Mouse (Mus musculus): ENCODE results near the gene Syne1. TPM values are rescaled to one million over a fixed set of nuclear protein-coding genes. Genes with fewer than 3 reads are reported as not detected.
A peak's percentile ranks its signal among the peaks of the same experiment; 100 is the strongest.

Gene Syne1
- polyA plus RNA-seq, 1 experiment from 2014 or later, result 21.7 TPM

DNA sequence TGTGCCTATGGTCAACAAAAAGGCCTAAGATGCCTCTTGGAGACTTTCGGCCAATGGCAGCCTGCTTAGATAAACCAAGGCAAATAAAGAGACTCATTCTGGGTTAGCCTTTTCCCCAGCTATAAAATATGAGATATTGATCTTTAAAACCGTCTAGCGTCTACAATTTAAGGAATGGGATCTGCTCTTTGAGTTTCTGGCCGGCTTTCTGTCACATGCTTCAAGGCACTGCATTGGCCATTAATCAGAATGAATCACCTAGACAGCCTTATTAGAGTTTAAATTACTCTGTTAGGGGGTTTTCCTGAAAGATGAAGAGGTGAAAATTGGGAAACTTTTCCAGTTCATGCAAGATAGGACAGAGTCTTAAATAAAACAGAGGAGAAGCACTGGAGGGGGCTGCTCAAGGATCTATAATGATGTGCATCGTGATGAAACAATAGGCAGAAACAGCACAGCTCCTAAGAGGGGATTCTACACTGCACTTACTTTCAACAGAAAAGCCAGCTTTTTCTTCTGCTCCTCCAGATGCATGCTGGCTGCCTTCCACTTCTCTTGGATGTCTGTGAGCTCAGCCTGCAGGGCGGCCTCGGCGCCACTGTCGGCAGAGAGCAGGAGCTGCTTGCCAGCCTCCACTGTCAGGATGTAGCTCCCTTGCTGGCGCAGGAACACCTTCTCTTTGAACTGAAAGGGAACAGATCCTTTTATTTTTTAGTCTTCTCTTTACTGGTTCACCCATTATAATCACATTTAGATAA is 454.1 kb downstream of the Syne1 start:
- H3K36me3 ChIP-seq (replicated peaks; ENCODE audit: control insufficient read depth, insufficient read depth), result peaks cover 27% of the 10 kb centered on the region; the same call in 1 of the 2 replicates
- H3K9ac ChIP-seq, result no peak overlapping the region
- H3K4me2 ChIP-seq (replicated peaks), result no peak overlapping the region
- no peak overlapping the region for H3K27ac ChIP-seq
- no peaks in the 10 kb centered on the region for H3K9me3 ChIP-seq (ENCODE audit: control insufficient read depth, low read length)
- no peak for DNase-seq (ENCODE audit: low spot score)
- H3K4me3 ChIP-seq (replicated peaks; ENCODE audit: low read length), result no peak overlapping the region
- ATAC-seq (ENCODE audit: low FRiP score), result no peak
- H3K27me3 ChIP-seq (ENCODE audit: control insufficient read depth, insufficient read depth, low read length), result no peaks in the 10 kb centered on the region
- 80% methylated on average over 10 of the region's 10 CpGs for WGBS
- no peaks in the 10 kb centered on the region for H3K4me1 ChIP-seq (replicated peaks; ENCODE audit: control insufficient read depth, insufficient read depth, low read length)

DNA sequence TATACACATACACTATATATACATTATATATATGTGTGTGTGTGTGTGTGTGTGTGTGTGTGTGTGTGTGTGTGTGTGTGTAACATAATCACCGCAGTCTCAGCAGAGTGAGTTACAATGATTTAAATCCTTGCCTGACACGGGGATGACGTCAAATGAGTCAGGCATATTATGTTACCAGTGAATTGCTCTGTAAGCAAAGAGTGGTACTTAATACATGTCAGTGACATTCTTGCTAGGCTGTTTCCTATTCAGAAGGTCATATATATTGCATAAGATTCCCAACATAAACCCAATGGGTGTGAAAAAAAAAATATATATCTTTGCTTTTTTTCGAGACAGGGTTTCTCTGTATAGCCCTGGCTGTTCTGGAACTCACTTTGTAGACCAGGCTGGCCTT is 462.1 kb downstream of the Syne1 start:
- Histone ChIP-seq H3K27me3 (ENCODE audit: control insufficient read depth, insufficient read depth, low read length) (no peaks in the 10 kb centered on the region), H3K9me3 (ENCODE audit: control insufficient read depth, low read length) (no peaks in the 10 kb centered on the region), H3K4me3 (replicated peaks; ENCODE audit: low read length) (no peak overlapping the region), H3K36me3 (replicated peaks; ENCODE audit: control insufficient read depth, insufficient read depth) (peaks cover 4% of the 10 kb centered on the region; the same call in 1 of the 2 replicates), H3K4me1 (replicated peaks; ENCODE audit: control insufficient read depth, insufficient read depth, low read length) (no peaks in the 10 kb centered on the region), H3K27ac (no peak overlapping the region), H3K4me2 (replicated peaks) (no peak overlapping the region), H3K9ac (no peak overlapping the region)
- WGBS, result 88% methylated on average over 4 of the region's 4 CpGs
- DNase-seq (ENCODE audit: low spot score), result no peak
- no peak for ATAC-seq (ENCODE audit: low FRiP score)

DNA sequence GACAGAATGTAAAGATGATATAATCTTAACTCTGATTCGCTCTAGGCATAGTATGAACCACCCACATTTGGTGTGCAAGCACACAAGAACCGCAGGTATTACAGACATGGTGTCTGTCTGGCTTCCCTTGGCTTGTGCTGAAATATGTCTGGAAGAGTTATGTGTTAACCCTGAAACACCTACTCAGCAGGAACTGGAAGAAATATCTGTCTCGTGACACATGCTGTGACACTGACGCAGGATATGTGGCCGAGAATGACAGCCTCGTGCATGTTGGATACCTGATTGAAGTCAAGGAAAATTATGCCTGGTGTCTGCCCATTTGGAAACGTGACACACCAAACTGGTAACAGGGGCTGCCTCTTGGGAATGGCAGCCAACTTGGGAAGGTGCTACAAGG is 463.9 kb downstream of the Syne1 start:
- H3K27ac ChIP-seq, result no peak overlapping the region
- 87% methylated on average over 7 of the region's 7 CpGs for WGBS
- H3K4me2 ChIP-seq (replicated peaks), result no peak overlapping the region
- H3K4me1 ChIP-seq (replicated peaks; ENCODE audit: control insufficient read depth, insufficient read depth, low read length), result no peaks in the 10 kb centered on the region
- no peaks in the 10 kb centered on the region for H3K27me3 ChIP-seq (ENCODE audit: control insufficient read depth, insufficient read depth, low read length)
- ATAC-seq (ENCODE audit: low FRiP score), result no peak
- no peak overlapping the region for H3K4me3 ChIP-seq (replicated peaks; ENCODE audit: low read length)
- H3K9me3 ChIP-seq (ENCODE audit: control insufficient read depth, low read length), result no peaks in the 10 kb centered on the region
- H3K9ac ChIP-seq, result no peak overlapping the region
- H3K36me3 ChIP-seq (replicated peaks; ENCODE audit: control insufficient read depth, insufficient read depth), result peaks cover 4% of the 10 kb centered on the region; the same call in 1 of the 2 replicates
- no peak for DNase-seq (ENCODE audit: low spot score)

DNA sequence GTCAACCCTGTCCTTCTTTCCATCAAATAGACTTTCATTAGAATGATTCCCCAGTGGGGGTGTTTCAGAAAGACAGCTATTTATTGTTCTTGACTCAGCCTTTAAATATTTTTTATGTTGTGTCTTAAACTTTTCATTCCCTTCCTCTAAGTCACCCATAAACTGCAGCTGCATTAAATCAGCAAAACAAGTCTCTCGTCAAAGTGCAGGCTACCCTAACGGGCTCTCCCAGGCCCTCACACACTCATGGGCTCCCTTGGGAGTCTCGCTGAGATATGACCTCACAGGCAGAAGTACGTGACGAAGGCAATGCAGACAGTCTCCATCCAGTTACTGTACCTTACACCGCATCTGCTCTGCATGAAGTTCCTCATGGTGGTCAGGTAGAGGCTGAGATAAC is 465.0 kb downstream of the Syne1 start:
- DNase-seq (ENCODE audit: low spot score) (no peak), ATAC-seq (ENCODE audit: low FRiP score) (no peak)
- H3K9me3 ChIP-seq (ENCODE audit: control insufficient read depth, low read length), result no peaks in the 10 kb centered on the region
- no peak overlapping the region for H3K27ac ChIP-seq
- H3K4me2 ChIP-seq (replicated peaks), result no peak overlapping the region
- H3K4me3 ChIP-seq (replicated peaks; ENCODE audit: low read length), result no peak overlapping the region
- H3K36me3 ChIP-seq (replicated peaks; ENCODE audit: control insufficient read depth, insufficient read depth), result peaks cover 4% of the 10 kb centered on the region; the same call in 1 of the 2 replicates
- 84% methylated on average over 6 of the region's 6 CpGs for WGBS
- no peak overlapping the region for H3K9ac ChIP-seq
- no peaks in the 10 kb centered on the region for H3K27me3 ChIP-seq (ENCODE audit: control insufficient read depth, insufficient read depth, low read length)
- no peaks in the 10 kb centered on the region for H3K4me1 ChIP-seq (replicated peaks; ENCODE audit: control insufficient read depth, insufficient read depth, low read length)

DNA sequence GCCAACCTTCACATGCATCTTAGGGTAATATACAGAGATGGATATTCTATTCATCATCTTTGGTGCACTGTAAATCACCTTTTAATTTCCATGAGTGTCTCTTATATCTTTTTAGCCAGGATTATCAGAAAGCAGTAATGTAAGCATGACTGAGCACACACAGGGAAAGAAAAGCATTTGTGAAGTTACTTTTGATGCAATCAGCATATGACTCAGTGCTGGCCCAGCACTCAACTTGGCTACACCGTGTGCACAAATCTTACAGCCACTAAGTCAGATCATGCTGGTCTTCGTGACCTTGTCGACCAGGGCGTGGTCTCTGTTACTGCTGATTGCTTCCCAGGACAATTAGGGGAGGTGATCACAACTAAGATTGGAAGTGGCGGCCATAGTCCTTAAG is 465.5 kb downstream of the Syne1 start:
- Histone ChIP-seq H3K4me3 (replicated peaks; ENCODE audit: low read length) (no peak overlapping the region), H3K9ac (no peak overlapping the region), H3K4me1 (replicated peaks; ENCODE audit: control insufficient read depth, insufficient read depth, low read length) (no peaks in the 10 kb centered on the region), H3K9me3 (ENCODE audit: control insufficient read depth, low read length) (no peaks in the 10 kb centered on the region), H3K27ac (no peak overlapping the region), H3K27me3 (ENCODE audit: control insufficient read depth, insufficient read depth, low read length) (no peaks in the 10 kb centered on the region), H3K36me3 (replicated peaks; ENCODE audit: control insufficient read depth, insufficient read depth) (peaks cover 4% of the 10 kb centered on the region; the same call in 1 of the 2 replicates), H3K4me2 (replicated peaks) (no peak overlapping the region)
- ATAC-seq (ENCODE audit: low FRiP score) (no peak), DNase-seq (ENCODE audit: low spot score) (no peak)
- 95% methylated on average over 5 of the region's 5 CpGs for WGBS

DNA sequence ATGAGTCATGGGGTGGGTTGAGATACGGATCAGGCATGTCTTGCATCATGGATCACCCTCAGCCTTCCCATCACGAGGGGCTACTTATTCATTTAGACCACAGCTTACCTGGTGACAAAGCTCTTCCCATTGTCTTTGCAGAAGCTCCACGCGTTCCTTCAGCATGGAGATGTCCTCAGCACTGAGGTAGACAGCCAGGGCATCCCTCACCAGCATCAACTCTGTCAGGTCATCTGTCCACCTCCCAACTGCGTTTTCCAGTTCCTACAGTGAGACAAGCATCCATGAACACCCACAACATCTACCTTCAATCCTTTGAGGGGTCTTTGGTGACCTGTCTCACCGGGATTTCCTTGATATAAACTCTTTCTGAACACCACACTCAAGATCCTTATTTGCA is 467.6 kb downstream of the Syne1 start:
- Histone ChIP-seq H3K4me1 (replicated peaks; ENCODE audit: control insufficient read depth, insufficient read depth, low read length) (no peaks in the 10 kb centered on the region), H3K4me3 (replicated peaks; ENCODE audit: low read length) (no peak overlapping the region), H3K36me3 (replicated peaks; ENCODE audit: control insufficient read depth, insufficient read depth) (peaks cover 4% of the 10 kb centered on the region; the same call in 1 of the 2 replicates), H3K27me3 (ENCODE audit: control insufficient read depth, insufficient read depth, low read length) (no peaks in the 10 kb centered on the region), H3K4me2 (replicated peaks) (no peak overlapping the region), H3K9ac (no peak overlapping the region), H3K27ac (no peak overlapping the region), H3K9me3 (ENCODE audit: control insufficient read depth, low read length) (no peaks in the 10 kb centered on the region)
- DNase-seq (ENCODE audit: low spot score) (no peak), ATAC-seq (ENCODE audit: low FRiP score) (no peak)
- 91% methylated on average over 6 of the region's 6 CpGs for WGBS

DNA sequence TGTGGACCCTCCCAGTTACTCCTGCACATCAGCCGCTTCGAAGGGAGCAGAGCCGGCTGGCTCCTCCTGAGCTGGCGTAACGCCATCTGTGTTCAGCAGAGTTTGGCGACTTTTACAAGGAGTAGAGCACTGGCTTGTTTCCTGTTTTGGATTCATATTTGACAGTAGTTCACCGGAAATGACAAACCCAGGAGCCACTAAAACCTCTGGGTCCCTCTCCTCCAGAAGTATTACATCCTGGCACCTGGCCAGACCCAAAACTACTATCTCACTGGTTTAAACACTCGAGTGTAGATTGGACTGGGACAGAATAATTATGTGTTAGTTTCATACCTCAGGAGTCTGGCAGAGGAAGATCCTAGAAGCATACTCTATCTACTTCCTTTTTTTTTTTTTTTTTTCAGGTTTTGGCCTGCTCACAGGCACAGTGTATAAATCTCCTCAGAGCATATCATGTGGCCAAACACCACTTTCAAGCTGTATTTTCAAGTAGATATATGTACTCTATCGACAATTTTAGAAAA is 471.3 kb downstream of the Syne1 start:
- no peak for DNase-seq (ENCODE audit: low spot score)
- H3K9me3 ChIP-seq (ENCODE audit: control insufficient read depth, low read length), result no peaks in the 10 kb centered on the region
- 0 out of 2 replicates have a peak, but pooled peaks have one; percentile 43 for ATAC-seq (ENCODE audit: low FRiP score)

DNA sequence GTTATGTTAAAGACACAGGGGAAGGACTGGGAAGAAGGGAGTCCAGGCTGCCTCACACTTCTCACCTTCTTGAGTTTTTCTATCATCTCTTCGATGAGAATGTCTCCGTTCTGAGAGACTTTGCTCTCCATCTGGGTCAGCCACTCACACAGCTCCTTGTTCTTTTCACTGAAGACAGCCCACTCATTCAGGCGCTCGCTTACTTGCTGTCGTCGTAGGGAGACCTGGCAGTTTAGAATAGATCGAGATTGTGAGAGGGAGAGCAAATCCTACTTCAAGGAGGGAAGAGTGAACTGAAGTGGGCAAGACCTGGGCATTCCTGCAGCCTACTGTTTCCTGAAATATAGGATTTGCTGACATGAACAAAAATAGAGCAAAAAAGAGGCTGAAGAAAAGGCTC is 475.6 kb downstream of the Syne1 start:
- Histone ChIP-seq H3K9ac (no peak overlapping the region), H3K4me3 (replicated peaks; ENCODE audit: low read length) (no peak overlapping the region), H3K36me3 (replicated peaks; ENCODE audit: control insufficient read depth, insufficient read depth) (peaks cover 3% of the 10 kb centered on the region; the same call in 1 of the 2 replicates), H3K4me2 (replicated peaks) (no peak overlapping the region), H3K27me3 (ENCODE audit: control insufficient read depth, insufficient read depth, low read length) (no peaks in the 10 kb centered on the region), H3K4me1 (replicated peaks; ENCODE audit: control insufficient read depth, insufficient read depth, low read length) (no peaks in the 10 kb centered on the region), H3K27ac (no peak overlapping the region), H3K9me3 (ENCODE audit: control insufficient read depth, low read length) (no peaks in the 10 kb centered on the region)
- DNase-seq (ENCODE audit: low spot score) (no peak), ATAC-seq (ENCODE audit: low FRiP score) (no peak)
- 92% methylated on average over 7 of the region's 7 CpGs for WGBS

More for the DNA sequence above, 471.3 kb downstream of the Syne1 start:
- Histone ChIP-seq H3K9ac (no peak overlapping the region), H3K4me3 (replicated peaks; ENCODE audit: low read length) (no peak overlapping the region), H3K27ac (no peak overlapping the region), H3K36me3 (replicated peaks; ENCODE audit: control insufficient read depth, insufficient read depth) (peaks cover 5% of the 10 kb centered on the region; the same call in 1 of the 2 replicates), H3K4me1 (replicated peaks; ENCODE audit: control insufficient read depth, insufficient read depth, low read length) (no peaks in the 10 kb centered on the region), H3K4me2 (replicated peaks) (no peak overlapping the region), H3K27me3 (ENCODE audit: control insufficient read depth, insufficient read depth, low read length) (no peaks in the 10 kb centered on the region)
- WGBS, result 80% methylated on average over 9 of the region's 9 CpGs

DNA sequence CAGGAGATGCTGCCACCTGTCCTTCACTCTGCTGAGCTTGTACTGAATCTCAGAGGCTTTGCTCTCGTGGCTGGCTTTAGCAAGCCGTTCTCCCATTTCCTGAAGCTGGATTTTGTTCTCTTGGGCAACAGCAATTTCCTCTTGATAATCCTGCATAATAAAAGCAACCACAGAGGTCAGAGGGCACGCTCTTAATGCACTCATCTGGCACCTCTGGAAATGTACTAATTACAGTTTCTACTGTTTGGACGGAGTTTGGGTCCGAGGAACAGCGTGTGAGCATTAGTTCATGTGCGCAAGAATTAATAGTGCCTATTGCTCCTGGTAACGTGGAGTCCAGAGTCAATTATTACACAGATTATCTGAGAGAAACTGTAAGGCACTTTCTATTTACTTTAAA is 479.2 kb downstream of the Syne1 start:
- ATAC-seq (ENCODE audit: low FRiP score), result no peak
- Histone ChIP-seq H3K4me1 (replicated peaks; ENCODE audit: control insufficient read depth, insufficient read depth, low read length) (no peaks in the 10 kb centered on the region), H3K4me3 (replicated peaks; ENCODE audit: low read length) (no peak overlapping the region), H3K36me3 (replicated peaks; ENCODE audit: control insufficient read depth, insufficient read depth) (peaks cover 3% of the 10 kb centered on the region; the same call in 1 of the 2 replicates), H3K9me3 (ENCODE audit: control insufficient read depth, low read length) (no peaks in the 10 kb centered on the region), H3K27ac (no peak overlapping the region), H3K4me2 (replicated peaks) (no peak overlapping the region), H3K9ac (no peak overlapping the region), H3K27me3 (ENCODE audit: control insufficient read depth, insufficient read depth, low read length) (no peaks in the 10 kb centered on the region)
- WGBS, result 85% methylated on average over 8 of the region's 8 CpGs
- DNase-seq (ENCODE audit: low spot score), result no peak
